Mouse (Mus musculus): Measurements from ENCODE around the gene Vmn2r90. TPM values are rescaled to one million over a fixed set of nuclear protein-coding genes. Genes with fewer than 3 reads are reported as not detected.
"Not testable (repeated sequence)": the region's sequence is repeated elsewhere in the genome, so short reads cannot be mapped to it uniquely, and the experiment has no call there.

The Vmn2r90 gene
- total RNA-seq (2014; fragmentation: Nextera tagmentation) (not detected in 2 replicates), total RNA-seq (2017) (not detected in 2 replicates)

DNA sequence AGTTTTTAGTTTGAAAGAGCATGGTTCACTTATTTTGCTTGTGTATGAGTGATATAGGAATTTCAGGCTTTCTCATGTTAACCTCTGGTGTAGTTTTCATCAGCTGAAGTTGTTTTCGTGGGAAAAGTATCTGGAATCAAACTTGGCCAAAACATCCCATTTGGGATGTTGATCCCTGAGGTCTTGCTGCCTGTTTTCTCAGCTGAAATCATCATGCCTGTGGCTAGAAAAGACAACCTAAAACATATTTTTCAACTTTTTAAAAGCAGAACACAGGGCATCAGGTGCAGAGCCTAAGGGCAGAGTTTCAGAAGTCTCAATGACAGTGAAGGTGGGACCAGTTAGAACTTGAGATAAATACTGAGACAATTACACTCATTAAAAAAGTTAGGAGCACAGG lies at the start of gene Vmn2r90:
Gene Vmn2r90 (plus strand): TSS at position 301 of the 400 bp plus-strand sequence.
- no peak for ATAC-seq (replicated peaks; ENCODE audit: low FRiP score, low TSS enrichment, poor library complexity, severe bottlenecking)

DNA sequence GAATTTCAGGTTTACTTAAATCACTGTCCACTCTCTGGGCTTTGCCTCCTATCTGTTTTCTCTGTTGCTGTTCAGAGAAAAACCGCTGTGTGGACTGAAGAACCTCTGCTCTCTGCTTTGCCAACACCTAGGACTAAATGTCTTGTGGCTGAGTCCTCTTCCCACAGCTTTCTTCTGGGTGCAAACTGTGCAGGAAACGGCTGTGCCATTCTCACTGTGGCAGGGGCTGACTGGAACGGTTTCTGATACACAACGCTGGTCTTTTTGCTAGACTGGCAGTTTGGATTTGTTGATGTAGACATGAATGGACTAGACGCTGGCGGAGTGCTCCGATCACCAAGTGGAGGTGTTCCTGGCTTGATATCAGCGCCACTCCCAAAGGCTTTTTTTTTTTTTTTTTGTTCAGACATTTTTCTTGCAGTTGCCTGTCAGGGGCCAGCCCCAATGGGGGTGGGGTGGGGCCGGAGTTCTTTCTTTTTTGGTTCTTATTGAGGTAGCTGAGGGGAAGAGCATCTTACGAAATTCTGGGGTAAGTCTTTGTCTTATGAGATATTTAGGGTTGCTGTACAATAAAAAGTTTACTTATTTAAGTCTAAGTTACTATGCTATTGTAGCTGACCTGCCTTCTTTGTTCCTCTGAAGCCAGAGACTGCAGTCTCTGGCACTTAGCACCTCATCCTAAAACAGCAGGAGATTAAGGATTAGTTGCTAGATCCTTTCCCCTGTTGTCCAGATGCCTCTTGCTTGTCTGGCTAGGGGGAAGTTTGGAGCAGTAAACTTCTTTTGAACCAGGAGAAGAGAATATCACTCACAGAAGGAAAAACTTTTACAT lies 48.3 kb upstream of the Vmn2r90 start:
- ATAC-seq (replicated peaks; ENCODE audit: low FRiP score, low TSS enrichment, poor library complexity, severe bottlenecking) = peak; percentile 56

GRCm38 (mm10) chr17:17655829-17656176 lies 47.7 kb upstream of the Vmn2r90 start:
- no peak for ATAC-seq (replicated peaks; ENCODE audit: low FRiP score, low TSS enrichment, poor library complexity, severe bottlenecking)

DNA sequence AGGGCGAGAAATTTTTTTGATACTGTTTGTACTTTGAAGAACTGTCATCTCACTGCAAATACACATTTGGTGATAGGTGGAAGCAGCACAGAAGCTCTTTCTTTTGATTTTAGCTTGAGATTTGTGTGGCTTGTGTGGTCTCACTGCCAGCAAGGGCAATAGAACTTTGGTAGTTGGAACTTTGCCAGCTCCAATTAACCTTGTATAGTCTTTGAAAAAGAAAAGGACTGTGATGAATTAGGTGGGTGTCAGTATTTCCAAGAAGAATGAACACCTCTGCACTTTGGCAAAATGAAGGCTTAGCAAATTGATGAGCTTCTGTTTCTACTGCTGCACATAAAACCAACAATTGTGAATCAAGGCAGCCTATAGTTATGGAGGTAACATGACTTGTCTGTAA lies 24.8 kb upstream of the Vmn2r90 start:
- ATAC-seq (replicated peaks; ENCODE audit: low FRiP score, low TSS enrichment, poor library complexity, severe bottlenecking) = no peak

DNA sequence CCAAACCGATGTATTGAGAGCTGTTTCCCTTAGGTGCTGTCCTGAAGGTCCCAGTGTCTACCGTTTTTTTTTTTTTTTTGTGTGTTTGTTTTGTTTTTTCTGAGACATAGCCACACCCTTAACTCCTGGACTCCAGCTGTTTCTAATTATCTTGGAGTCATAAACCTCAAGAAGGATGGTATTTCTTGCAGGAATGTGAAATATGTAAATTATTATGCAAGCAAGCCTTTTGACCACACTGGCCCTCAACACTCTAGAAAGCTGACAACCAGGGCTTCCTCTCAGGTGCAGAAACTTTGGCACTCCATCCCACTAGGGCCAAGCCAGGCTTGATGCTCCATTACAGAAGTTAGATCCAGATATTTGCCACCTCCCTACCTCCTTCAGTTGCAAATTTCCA lies 12.9 kb upstream of the Vmn2r90 start:
- no peak for ATAC-seq (replicated peaks; ENCODE audit: low FRiP score, low TSS enrichment, poor library complexity, severe bottlenecking)

DNA sequence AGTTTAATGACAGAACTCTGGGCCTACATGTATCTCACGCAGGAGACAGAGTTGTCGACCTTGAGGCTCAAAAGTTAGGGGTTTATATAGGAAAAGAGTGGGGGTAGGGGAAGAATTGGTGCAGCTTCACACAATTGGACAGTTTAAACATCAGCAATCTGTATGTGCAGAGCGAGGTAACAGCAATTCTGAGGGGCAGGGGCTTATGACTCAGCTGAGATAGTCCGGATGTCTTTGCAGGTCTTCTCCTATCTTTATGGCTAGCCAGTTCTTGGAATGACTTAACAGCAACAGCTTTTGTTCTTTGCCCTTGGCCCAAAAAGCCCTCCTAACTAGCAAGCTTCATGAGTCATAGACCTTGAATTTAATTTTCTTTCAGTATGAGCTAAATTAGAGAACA lies 28.8 kb downstream of the Vmn2r90 start:
- ATAC-seq (replicated peaks; ENCODE audit: low FRiP score, low TSS enrichment, poor library complexity, severe bottlenecking) = not testable (repeated sequence)

DNA sequence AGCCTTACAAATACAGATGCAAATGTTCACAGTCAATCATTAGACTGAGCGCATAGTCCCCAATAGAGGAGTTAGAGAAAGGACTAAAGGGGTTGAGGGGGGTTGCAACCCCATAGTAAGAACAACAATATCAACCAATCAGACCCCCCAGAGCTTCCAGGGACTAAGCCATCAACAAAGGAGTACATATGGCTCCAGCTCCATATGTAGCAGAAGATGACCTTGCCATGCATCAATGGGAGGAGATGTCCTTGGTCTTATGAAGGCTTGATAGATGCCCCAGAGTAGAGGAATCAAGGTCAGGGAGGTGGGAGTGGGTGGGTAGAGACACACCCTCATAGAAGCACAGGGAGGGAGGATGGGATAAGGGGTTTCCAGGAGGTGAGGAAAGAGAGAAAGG lies 35.1 kb downstream of the Vmn2r90 start:
- no peak for ATAC-seq (replicated peaks; ENCODE audit: low FRiP score, low TSS enrichment, poor library complexity, severe bottlenecking)

DNA sequence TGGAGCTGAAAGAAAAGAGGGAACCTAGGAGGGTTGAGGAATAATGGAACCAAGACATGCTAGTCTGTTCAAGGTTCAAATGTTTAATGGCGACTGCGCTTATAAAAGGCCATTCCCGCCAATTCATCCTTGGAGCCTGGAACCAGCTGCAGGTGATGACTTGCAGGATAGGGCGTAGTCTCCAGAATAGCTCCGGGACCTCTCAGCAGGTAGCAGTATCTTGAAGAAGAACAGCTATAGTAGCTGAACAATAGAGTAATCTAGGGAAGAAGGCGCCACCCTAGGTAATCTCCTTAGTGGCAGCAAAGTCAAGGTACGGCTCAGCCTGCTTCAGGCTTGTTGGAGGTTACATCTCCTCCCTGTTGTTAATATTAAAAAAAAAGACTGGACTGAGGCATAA lies 35.8 kb downstream of the Vmn2r90 start:
- not testable (repeated sequence) for ATAC-seq (replicated peaks; ENCODE audit: low FRiP score, low TSS enrichment, poor library complexity, severe bottlenecking)

GRCm38 (mm10) chr17:17739936-17740335 lies 36.4 kb downstream of the Vmn2r90 start:
- ATAC-seq (replicated peaks; ENCODE audit: low FRiP score, low TSS enrichment, poor library complexity, severe bottlenecking) = not testable (repeated sequence)

DNA sequence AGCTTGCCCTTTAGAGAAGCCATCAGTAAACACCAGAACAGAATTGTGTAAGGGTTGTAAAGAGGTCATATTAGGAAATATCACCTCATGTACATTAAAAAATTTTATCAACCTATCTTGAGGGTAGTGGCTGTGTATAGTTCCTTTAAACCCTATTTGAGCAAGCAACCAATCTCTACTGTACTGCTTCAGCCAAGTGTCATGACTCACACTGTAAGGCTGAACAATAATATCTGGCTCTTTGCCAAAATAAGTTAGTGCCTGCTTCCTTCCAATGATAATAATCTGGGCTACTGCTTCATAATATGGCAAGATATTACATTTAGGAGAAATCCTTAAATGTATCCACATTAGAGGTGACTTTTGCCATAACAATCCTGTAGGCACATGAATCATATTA lies 38.0 kb downstream of the Vmn2r90 start:
- ATAC-seq (replicated peaks; ENCODE audit: low FRiP score, low TSS enrichment, poor library complexity, severe bottlenecking) = not testable (repeated sequence)

DNA sequence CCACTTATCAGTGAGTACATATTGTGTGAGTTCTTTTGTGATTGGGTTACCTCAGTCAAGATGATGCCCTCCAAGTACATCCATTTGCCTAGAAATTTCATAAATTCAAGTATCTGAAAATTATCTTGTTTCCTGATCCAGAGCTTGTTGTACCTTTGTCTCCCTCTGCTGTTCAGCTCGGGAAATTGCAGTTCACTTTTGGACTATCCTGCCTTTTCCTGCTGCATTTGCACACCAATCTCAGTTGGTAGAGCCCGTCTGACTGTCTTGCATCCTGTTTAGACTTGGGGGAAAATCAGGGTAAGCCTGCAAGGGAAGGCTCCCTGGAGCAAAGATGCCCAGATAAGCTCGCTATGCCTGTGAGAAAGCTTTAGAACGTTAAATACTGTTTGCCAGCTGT lies 45.8 kb downstream of the Vmn2r90 start:
- ATAC-seq (replicated peaks; ENCODE audit: low FRiP score, low TSS enrichment, poor library complexity, severe bottlenecking) = peak; percentile 89

DNA sequence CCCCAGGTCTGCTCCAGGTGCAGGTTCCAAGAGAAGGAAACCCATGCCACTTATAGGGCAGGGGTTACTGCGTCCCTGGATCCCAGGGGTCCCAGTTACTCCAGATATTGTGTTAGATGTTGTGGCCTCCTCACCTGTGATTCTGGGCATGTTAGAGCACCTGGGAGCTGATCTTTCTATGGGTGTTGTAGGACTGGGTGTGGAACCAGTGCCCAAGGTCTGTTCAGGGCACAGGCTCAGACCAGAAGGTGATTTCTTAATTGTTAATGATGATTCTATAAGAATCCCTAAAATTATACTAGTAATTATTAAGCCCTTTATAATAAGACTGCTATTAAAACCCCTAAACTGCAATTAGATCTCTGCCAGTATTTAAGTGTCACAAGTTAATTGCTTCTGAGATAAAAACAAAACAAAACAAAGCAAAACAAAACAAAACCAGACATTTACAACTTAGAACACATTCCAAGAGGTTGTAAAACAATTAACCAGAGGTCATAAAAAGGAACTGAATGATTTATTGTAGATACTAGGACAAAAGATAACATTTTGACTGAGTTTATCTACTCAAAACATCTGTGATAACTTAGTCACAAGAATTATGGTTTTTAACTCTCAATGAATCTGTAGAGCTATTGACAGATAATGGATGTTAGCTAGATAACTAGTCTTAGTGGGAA lies 59.2 kb downstream of the Vmn2r90 start:
- no peak for ATAC-seq (replicated peaks; ENCODE audit: low FRiP score, low TSS enrichment, poor library complexity, severe bottlenecking)

DNA sequence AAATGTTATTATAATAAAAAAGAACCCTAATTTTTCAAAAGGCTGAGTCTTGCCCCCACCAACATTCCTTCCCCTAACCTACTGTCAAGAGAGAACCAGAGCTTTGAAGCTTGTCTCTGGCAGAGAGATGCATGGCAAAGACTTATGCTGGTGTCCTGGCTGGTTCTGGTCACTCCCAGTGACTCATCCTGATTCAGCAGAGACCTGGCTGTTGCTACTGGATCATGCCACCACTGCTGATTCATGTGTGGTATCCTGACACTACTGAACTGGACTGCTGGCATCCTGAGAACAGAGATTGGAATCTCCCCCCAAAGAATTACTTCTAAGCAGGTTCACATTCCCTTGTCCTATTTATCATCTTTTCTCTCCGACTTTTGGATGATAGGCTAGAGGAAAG lies 60.7 kb downstream of the Vmn2r90 start:
- no peak for ATAC-seq (replicated peaks; ENCODE audit: low FRiP score, low TSS enrichment, poor library complexity, severe bottlenecking)

DNA sequence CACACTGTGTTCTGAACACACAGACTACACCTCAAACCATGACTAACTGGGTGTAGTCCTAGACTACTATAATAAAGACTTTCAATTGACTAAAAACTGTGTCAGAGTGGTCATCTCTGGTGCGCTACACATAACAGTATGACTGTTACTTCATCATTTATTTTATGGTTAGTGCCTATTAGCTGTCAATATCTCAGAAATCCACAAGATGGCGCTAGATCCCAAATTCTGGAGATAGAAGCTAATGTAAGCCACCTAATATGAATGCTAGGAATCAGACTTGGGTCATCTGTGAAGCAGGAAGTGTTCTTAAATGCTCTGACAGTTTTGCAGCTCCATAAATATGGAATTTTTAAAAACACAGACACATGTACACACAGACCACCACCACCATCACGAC lies 62.9 kb downstream of the Vmn2r90 start:
- ATAC-seq (replicated peaks; ENCODE audit: low FRiP score, low TSS enrichment, poor library complexity, severe bottlenecking) = peak; percentile 94

Other genes with a start within 250 kb of the Vmn2r90 start
- gene Lnpep, start 78.7 kb upstream of the Vmn2r90 start, total RNA-seq (2014; fragmentation: Nextera tagmentation) = 34.2 and 39.9 TPM in 2 replicates
- gene Lnpep, start 78.7 kb upstream of the Vmn2r90 start, total RNA-seq (2017) = 40.1 and 53.3 TPM in 2 replicates
- 2.9 and 4.6 TPM in 2 replicates for gene Spaca6, start 123.4 kb downstream of the Vmn2r90 start, total RNA-seq (2014; fragmentation: Nextera tagmentation)
- gene Spaca6, start 123.4 kb downstream of the Vmn2r90 start, total RNA-seq (2017) = 0.69 TPM in 1 of 2 replicates, not detected in the other
- not detected in 2 replicates for gene Has1, start 151.5 kb downstream of the Vmn2r90 start, total RNA-seq (2014; fragmentation: Nextera tagmentation)
- gene Has1, start 151.5 kb downstream of the Vmn2r90 start, total RNA-seq (2017) = not detected in 2 replicates
- not detected in 2 replicates for gene Fpr1, start 180.2 kb downstream of the Vmn2r90 start, total RNA-seq (2014; fragmentation: Nextera tagmentation)
- gene Fpr1, start 180.2 kb downstream of the Vmn2r90 start, total RNA-seq (2017) = not detected in 2 replicates
- not detected in 2 replicates for gene Fpr2, start 184.1 kb downstream of the Vmn2r90 start, total RNA-seq (2014; fragmentation: Nextera tagmentation)
- 0.56 and 1.4 TPM in 2 replicates for gene Fpr2, start 184.1 kb downstream of the Vmn2r90 start, total RNA-seq (2017)
- not detected in 2 replicates for gene Fpr3, start 184.1 kb downstream of the Vmn2r90 start, total RNA-seq (2014; fragmentation: Nextera tagmentation)
- gene Fpr3, start 184.1 kb downstream of the Vmn2r90 start, total RNA-seq (2017) = not detected in 2 replicates